In genomic region chr16:44494441-44495108, GRCm38 (mm10) we compare ENCODE assay signal across 8 mouse cellular contexts.
DNase-seq lines count a peak whose midpoint lies in the region; ATAC-seq and TF ChIP-seq lines count a peak whose summit lies in the region.

No protein-coding gene starts in this region.

- 47% methylated on average over 8 of the region's 8 CpGs for WGBS in midbrain, embryonic 15.5 days

- no peaks in the 10 kb centered on the region for H3K27me3 ChIP-seq in midbrain, embryonic 15.5 days (replicated peaks)

- H3K4me1 ChIP-seq in midbrain, embryonic 15.5 days = peaks cover 12% of the 10 kb centered on the region

- no peak for TF ChIP-seq CTCF in layer of hippocampus, adult 2 months (conservative IDR thresholded peaks at IDR 0.05)

- H3K27ac ChIP-seq in layer of hippocampus, adult 2 months = peak overlapping the region; percentile 75
- peak overlapping the region; percentile 35 for H3K27ac ChIP-seq in midbrain, embryonic 15.5 days

- ATAC-seq in midbrain, embryonic 15.5 days (replicated peaks) = 0 out of 2 replicates have a peak, but pooled peaks have one; percentile 25

- no peak for DNase-seq in layer of hippocampus, adult 2 months (ENCODE audit: low spot score in 2 of 2)
- no peak for DNase-seq in layer of hippocampus, adult 18-20 months (ENCODE audit: low spot score in 2 of 2)
- DNase-seq in embryo, embryonic 9.5 days (ENCODE audit: extremely low spot score) = peak; percentile 53
- peak; percentile 22 for DNase-seq in hindlimb bud, embryonic 11.5 days (ENCODE audit: extremely low spot score, low read depth, low spot score)
- DNase-seq in T-cell, adult 2 months (ENCODE audit: low spot score) = no peak
- DNase-seq in gastrocnemius, postnatal 4 days (ENCODE audit: low spot score in 2 of 2) = no peak
- no peak for DNase-seq in frontal cortex, postnatal 36 days (ENCODE audit: low spot score in 2 of 2)

- no peaks in the 10 kb centered on the region for H3K9me3 ChIP-seq in midbrain, embryonic 15.5 days

- no peak overlapping the region for H3K9ac ChIP-seq in midbrain, embryonic 15.5 days

- H3K36me3 ChIP-seq in midbrain, embryonic 15.5 days (replicated peaks) = peaks cover 6% of the 10 kb centered on the region; the same call in 1 of the 2 replicates

- H3K4me3 ChIP-seq in layer of hippocampus, adult 2 months = no peak overlapping the region
- no peak overlapping the region for H3K4me3 ChIP-seq in midbrain, embryonic 15.5 days

- H3K4me2 ChIP-seq in midbrain, embryonic 15.5 days = no peak overlapping the region

Comparison
In these comparisons a context has a peak if more than half of its experiments do, and no peak if none do; other contexts are left out.
1. DNase-seq: peak in embryo, embryonic 9.5 days (single experiment) and hindlimb bud, embryonic 11.5 days (single experiment); none in layer of hippocampus, adult 2 months (0 of 2), layer of hippocampus, adult 18-20 months (0 of 2), T-cell, adult 2 months (single experiment), gastrocnemius, postnatal 4 days (0 of 2) and frontal cortex, postnatal 36 days (0 of 2).